8 mouse cellular contexts compared by ENCODE assay signal in the genomic region with DNA sequence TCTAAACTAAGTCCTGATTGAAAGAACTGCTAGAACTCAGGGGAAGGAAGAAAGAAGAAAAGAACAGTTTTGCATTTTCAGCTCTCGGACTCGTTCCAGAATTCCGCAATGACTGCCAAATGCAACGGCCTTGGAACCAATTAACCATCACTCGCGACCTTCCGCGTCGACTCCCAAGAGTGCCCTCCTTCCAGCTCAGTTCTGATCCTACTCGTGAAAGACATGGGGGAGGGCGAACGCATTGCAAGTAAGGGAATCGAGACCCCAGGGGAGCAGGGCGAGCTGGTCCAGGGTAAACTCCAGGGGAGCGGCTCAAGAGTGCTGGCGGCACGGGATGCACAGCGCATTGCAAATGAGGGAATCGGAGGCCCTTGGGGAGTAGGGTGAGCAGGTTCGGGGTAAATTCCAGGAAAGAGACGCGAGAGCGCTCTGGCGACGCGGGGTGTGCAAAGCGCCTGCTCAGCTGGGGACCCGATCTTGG. TPM values are rescaled to one million over a fixed set of nuclear protein-coding genes. Genes with fewer than 3 reads are reported as not detected.
A peak's percentile ranks its signal among the peaks of the same experiment; 100 is the strongest.
DNase-seq lines count a peak whose midpoint lies in the region; ATAC-seq lines count a peak whose summit lies in the region.

No protein-coding gene starts in this region.

- H3K9ac ChIP-seq in hindbrain, embryonic 16.5 days (ENCODE audit: low read depth, low read length) = peak overlapping the region; percentile 92

- intact Hi-C loops in left cerebral cortex, postnatal 14 days (cut with DNase I) = loop anchor here (5.0 kb wide), 1 partner anchor 118 kb away; no protein-coding TSS in a partner anchor

- H3K27ac ChIP-seq in hindbrain, embryonic 16.5 days (ENCODE audit: low read depth, low read length) = peak overlapping the region; percentile 94

- no peaks in the 10 kb centered on the region for H3K27me3 ChIP-seq in hindbrain, embryonic 16.5 days (replicated peaks; ENCODE audit: control insufficient read depth, insufficient read depth, low read length)
- no peaks in the 10 kb centered on the region for H3K27me3 ChIP-seq in megakaryocyte, embryonic 14.5 days (replicated peaks)

- peak overlapping the region; percentile 87 for H3K4me3 ChIP-seq in hindbrain, embryonic 16.5 days (ENCODE audit: low read length)
- peak overlapping the region; percentile 96 for H3K4me3 ChIP-seq in megakaryocyte, embryonic 14.5 days (replicated peaks)

- H3K36me3 ChIP-seq in hindbrain, embryonic 16.5 days (ENCODE audit: control insufficient read depth, insufficient read depth, low read length) = peaks cover 12% of the 10 kb centered on the region
- H3K36me3 ChIP-seq in megakaryocyte, embryonic 14.5 days (replicated peaks; ENCODE audit: low read length) = peaks cover 39% of the 10 kb centered on the region

- H3K4me2 ChIP-seq in hindbrain, embryonic 16.5 days (ENCODE audit: low read length) = peak overlapping the region; percentile 84

- H3K4me1 ChIP-seq in hindbrain, embryonic 16.5 days (ENCODE audit: control insufficient read depth, insufficient read depth, low read depth, low read length) = peaks cover 18% of the 10 kb centered on the region
- peaks cover 46% of the 10 kb centered on the region for H3K4me1 ChIP-seq in megakaryocyte, embryonic 14.5 days

- 0% methylated on average over 28 of the region's 28 CpGs for WGBS in hindbrain, embryonic 16.5 days

- no peaks in the 10 kb centered on the region for H3K9me3 ChIP-seq in hindbrain, embryonic 16.5 days (ENCODE audit: control insufficient read depth, low read length)
- H3K9me3 ChIP-seq in megakaryocyte, embryonic 14.5 days = no peaks in the 10 kb centered on the region

- DNase-seq in left cerebral cortex, adult 18-20 months (ENCODE audit: low spot score in 2 of 2) = peak; percentile 22 to 41
- no peak for DNase-seq in left cerebral cortex, adult 11 months (ENCODE audit: low spot score)
- DNase-seq in brain, adult 2 months (ENCODE audit: low read depth, low spot score) = peak; percentile 65
- DNase-seq in left cerebral cortex, postnatal 14 days (ENCODE audit: low spot score in 2 of 2) = peak; percentile 56 to 57
- peak; percentile 66 for DNase-seq in testis, postnatal 10 days (ENCODE audit: low spot score)

- peak; percentile 33 for ATAC-seq in frontal cortex, adult (ENCODE audit: low TSS enrichment)
- ATAC-seq in hindbrain, embryonic 16.5 days = peak; percentile 75

RNA-seq across cellular contexts. Expression of a gene that starts 0.4 kb away (rescaled TPM):
- 10 to 100 TPM; 15.4 to 18.6 TPM for total RNA-seq in left cerebral cortex, adult 18-20 months (2021)
- 17.7 and 19.9 TPM in 2 replicates for polyA plus RNA-seq in hindbrain, embryonic 16.5 days (2015; fragmentation: Nextera tagmentation; extraction: Ambion mirVana)
- total RNA-seq in left cerebral cortex, postnatal 14 days (2021) = 10 to 100 TPM; 17.6 to 18.4 TPM
- polyA plus RNA-seq in megakaryocyte, embryonic 14.5 days (2012; ENCODE audit: insufficient read depth, low replicate concordance) = 2.8 TPM in 1 of 2 replicates, not detected in the other

RNA-seq across cellular contexts. Expression of a gene that starts 7.5 kb away (rescaled TPM):
- total RNA-seq in left cerebral cortex, adult 18-20 months (2021) = 10 to 100 TPM; 18.0 to 18.8 TPM
- 67.4 and 82.0 TPM in 2 replicates for polyA plus RNA-seq in hindbrain, embryonic 16.5 days (2015; fragmentation: Nextera tagmentation; extraction: Ambion mirVana)
- total RNA-seq in left cerebral cortex, postnatal 14 days (2021) = 10 to 100 TPM; 16.3 to 18.2 TPM
- 24.9 and 30.5 TPM in 2 replicates for polyA plus RNA-seq in megakaryocyte, embryonic 14.5 days (2012; ENCODE audit: insufficient read depth, low replicate concordance)

RNA-seq across cellular contexts. Expression of a gene that starts 7.5 kb away (rescaled TPM):
- 1 to 10 TPM; 1.1 to 1.2 TPM for total RNA-seq in left cerebral cortex, adult 18-20 months (2021)
- polyA plus RNA-seq in hindbrain, embryonic 16.5 days (2015; fragmentation: Nextera tagmentation; extraction: Ambion mirVana) = 7.2 and 9.5 TPM in 2 replicates
- total RNA-seq in left cerebral cortex, postnatal 14 days (2021) = 1 to 10 TPM; 2.0 to 2.1 TPM
- 14.7 and 19.2 TPM in 2 replicates for polyA plus RNA-seq in megakaryocyte, embryonic 14.5 days (2012; ENCODE audit: insufficient read depth, low replicate concordance)

RNA-seq across cellular contexts. Expression of a gene that starts 20.0 kb away (rescaled TPM):
- 1 to 10 TPM in 1 of 2 experiments, under 1 TPM in 1; 0.68 to 1.3 TPM for total RNA-seq in left cerebral cortex, adult 18-20 months (2021)
- polyA plus RNA-seq in hindbrain, embryonic 16.5 days (2015; fragmentation: Nextera tagmentation; extraction: Ambion mirVana) = 0.61 and 0.82 TPM in 2 replicates
- total RNA-seq in left cerebral cortex, postnatal 14 days (2021) = under 1 TPM in 1 of 2 experiments, not detected in 1; 0.63 TPM
- 0.18 TPM in 1 of 2 replicates, not detected in the other for polyA plus RNA-seq in megakaryocyte, embryonic 14.5 days (2012; ENCODE audit: insufficient read depth, low replicate concordance)

RNA-seq across cellular contexts. Expression of a gene that starts 20.1 kb away (rescaled TPM):
- not detected for total RNA-seq in left cerebral cortex, adult 18-20 months (2021)
- not detected in 2 replicates for polyA plus RNA-seq in hindbrain, embryonic 16.5 days (2015; fragmentation: Nextera tagmentation; extraction: Ambion mirVana)
- not detected for total RNA-seq in left cerebral cortex, postnatal 14 days (2021)
- not detected in 2 replicates for polyA plus RNA-seq in megakaryocyte, embryonic 14.5 days (2012; ENCODE audit: insufficient read depth, low replicate concordance)
